Mouse (Mus musculus) ES-Bruce4 (cell line): ENCODE results near the gene Cfap126. TPM values are rescaled to one million over a fixed set of nuclear protein-coding genes. Genes with fewer than 3 reads are reported as not detected.
"Not testable (repeated sequence)": the region's sequence is repeated elsewhere in the genome, so short reads cannot be mapped to it uniquely, and the experiment has no call there.

Experiments
- H3K27ac ChIP-seq: 2 replicates; pipeline ENCODE4 v1.5.1; 2012; ENCODE audit warnings: low read length, inconsistent platforms; ENCODE audit not compliant: insufficient read depth
- H3K27me3 ChIP-seq: 2 replicates; pipeline ENCODE4 v1.6.1; 2012; ENCODE audit warnings: mild to moderate bottlenecking, low read length, inconsistent platforms; ENCODE audit not compliant: control insufficient read depth, poor library complexity, insufficient read depth, severe bottlenecking
- H3K36me3 ChIP-seq: 2 replicates; pipeline ENCODE4 v1.6.1; 2012; ENCODE audit warnings: inconsistent platforms, mild to moderate bottlenecking, low read length, moderate library complexity; ENCODE audit not compliant: control insufficient read depth, poor library complexity, insufficient read depth, severe bottlenecking
- H3K4me1 ChIP-seq: one replicate; pipeline ENCODE4 v1.8.1; 2011; ENCODE audit warnings: low read length; ENCODE audit not compliant: control insufficient read depth, insufficient read depth
- H3K4me3 ChIP-seq: 2 replicates; pipeline ENCODE4 v1.5.1; 2011; ENCODE audit warnings: low read depth, mild to moderate bottlenecking, low read length
- H3K9ac ChIP-seq: 2 replicates; pipeline ENCODE4 v1.6.1; 2012; ENCODE audit warnings: low read depth, mild to moderate bottlenecking, inconsistent platforms; ENCODE audit not compliant: poor library complexity, severe bottlenecking
- H3K9me3 ChIP-seq: replicated peaks from 2 replicates; pipeline ENCODE4 v1.6.1; 2012; ENCODE audit warnings: mild to moderate bottlenecking, low read length, inconsistent platforms; ENCODE audit not compliant: control insufficient read depth, poor library complexity, insufficient read depth, severe bottlenecking
- CTCF ChIP-seq: IDR thresholded peaks from one replicate; pipeline ENCODE4 v1.8.1; 2011; ENCODE audit warnings: low read depth, low read length
- EP300 ChIP-seq: IDR thresholded peaks from 2 replicates; pipeline ENCODE4 v1.6.1; 2011; ENCODE audit warnings: low read depth, low read length; ENCODE audit not compliant: insufficient read depth
- POLR2A ChIP-seq: IDR thresholded peaks from one replicate; pipeline ENCODE4 v1.8.1; 2011; ENCODE audit warnings: low read length; ENCODE audit not compliant: insufficient read depth
- polyA plus RNA-seq: library from polyadenylated mRNA; stranded (reverse); fragments of >200 nt; gene quantifications from 2 replicates; pipeline ENCODE4 v1.2.4, GENCODE M21; 2011; ENCODE audit warnings: low read depth; ENCODE audit not compliant: missing spikeins, insufficient read depth, insufficient read length

Gene Cfap126
- 6.4 and 7.5 TPM in 2 replicates for polyA plus RNA-seq

DNA sequence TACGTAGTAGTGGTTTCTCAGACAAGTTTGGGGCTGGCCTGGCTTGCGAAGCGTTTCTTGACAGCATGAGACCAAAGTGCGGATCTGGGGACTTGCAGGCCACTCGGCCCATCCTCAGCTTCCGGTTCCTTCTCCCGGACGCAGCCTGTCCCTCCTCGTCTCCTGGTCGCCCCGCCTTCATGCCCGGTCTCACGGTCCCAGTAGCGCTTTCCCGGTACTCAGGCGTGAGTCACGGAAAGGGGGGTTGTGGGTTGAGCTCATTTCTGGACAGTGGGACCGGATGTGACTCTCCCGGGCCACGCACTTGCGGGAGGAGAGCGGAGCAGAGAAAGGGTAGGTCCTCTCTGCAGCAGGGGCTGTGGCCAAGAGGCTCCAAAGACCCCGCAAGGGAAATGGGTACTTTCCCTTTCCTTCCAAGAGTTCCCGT lies at the start of gene Cfap126:
Gene Cfap126, plus strand, starts transcription at position 46 of the 427 bp plus-strand sequence.
- TF ChIP-seq CTCF (no peak), EP300 (0 out of 2 replicates have a peak, but pooled peaks have one; percentile 15), POLR2A (peak; percentile 46)
- no peaks in the 10 kb centered on the region for H3K27me3 ChIP-seq
- H3K4me1 ChIP-seq, result no peaks in the 10 kb centered on the region
- H3K27ac ChIP-seq, result peak within 1 kb of the TSS; percentile 73
- H3K9ac ChIP-seq, result peak within 1 kb of the TSS; percentile 64
- peak within 1 kb of the TSS; percentile 85 for H3K4me3 ChIP-seq
- H3K36me3 ChIP-seq, result no peaks in the 10 kb centered on the region
- H3K9me3 ChIP-seq, result no peaks in the 10 kb centered on the region

DNA sequence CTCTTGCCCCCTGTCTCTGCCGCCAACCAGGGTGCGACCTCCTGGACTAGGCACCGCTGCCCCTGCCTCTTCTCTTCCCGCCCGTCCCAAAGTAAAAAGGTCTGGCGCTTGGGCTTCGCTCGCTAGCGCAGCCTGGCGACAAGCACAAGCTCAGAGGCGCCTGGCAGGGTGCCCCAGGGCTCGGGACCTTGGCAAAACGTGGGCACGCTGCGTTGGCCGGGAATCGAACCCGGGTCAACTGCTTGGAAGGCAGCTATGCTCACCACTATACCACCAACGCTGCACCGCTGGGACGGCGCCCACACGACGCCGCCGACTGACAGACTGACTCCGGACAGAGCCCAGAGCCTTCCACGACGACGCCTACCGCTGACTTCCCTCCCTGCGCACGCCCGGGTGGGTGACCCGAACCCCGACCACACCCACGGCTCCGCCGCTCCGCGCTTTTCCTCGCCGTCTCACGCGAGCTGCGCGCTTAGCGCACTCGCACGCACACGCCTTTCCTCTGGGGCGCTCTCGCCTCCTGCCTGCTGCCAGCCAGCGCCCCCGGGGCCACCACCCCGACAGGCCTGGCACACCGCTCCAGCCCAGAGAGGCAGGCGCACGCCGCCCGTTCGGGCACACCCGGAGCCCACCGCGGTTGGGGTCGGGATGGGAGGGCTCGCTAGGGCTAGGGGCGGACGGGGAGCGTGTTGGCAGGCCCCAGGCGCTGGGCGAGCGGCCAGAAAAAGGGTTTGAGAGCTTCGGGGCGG lies 49.1 kb upstream of the Cfap126 start, which contains the start of gene Fcgr3:
Gene Fcgr3, minus strand, starts transcription at position 445 of the 752 bp plus-strand sequence.
- not testable (repeated sequence) for H3K4me1 ChIP-seq, H3K27ac ChIP-seq, H3K9me3 ChIP-seq, H3K36me3 ChIP-seq, H3K27me3 ChIP-seq
- peak within 1 kb of the TSS; percentile 42 for H3K9ac ChIP-seq
- H3K4me3 ChIP-seq, result peak within 1 kb of the TSS; percentile 61

DNA sequence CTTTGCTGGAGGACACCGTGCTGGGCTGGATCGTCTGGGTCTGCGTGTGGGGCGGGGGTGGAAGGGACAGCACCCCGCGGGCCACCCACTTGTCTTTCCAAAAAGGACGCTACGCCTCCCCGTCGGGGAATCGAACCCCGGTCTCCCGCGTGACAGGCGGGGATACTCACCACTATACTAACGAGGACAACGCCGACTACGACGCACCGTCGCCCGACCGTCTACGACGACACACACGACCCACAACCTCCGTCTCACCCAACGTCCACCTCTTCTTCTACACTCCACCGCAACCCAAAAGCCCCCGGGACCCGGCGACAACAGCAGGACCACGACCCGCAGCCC lies 48.5 kb upstream of the Cfap126 start:
- not testable (repeated sequence) for H3K4me1 ChIP-seq, H3K9ac ChIP-seq, H3K27me3 ChIP-seq, H3K36me3 ChIP-seq, H3K27ac ChIP-seq, H3K9me3 ChIP-seq
- peak overlapping the region; percentile 21 for H3K4me3 ChIP-seq

DNA sequence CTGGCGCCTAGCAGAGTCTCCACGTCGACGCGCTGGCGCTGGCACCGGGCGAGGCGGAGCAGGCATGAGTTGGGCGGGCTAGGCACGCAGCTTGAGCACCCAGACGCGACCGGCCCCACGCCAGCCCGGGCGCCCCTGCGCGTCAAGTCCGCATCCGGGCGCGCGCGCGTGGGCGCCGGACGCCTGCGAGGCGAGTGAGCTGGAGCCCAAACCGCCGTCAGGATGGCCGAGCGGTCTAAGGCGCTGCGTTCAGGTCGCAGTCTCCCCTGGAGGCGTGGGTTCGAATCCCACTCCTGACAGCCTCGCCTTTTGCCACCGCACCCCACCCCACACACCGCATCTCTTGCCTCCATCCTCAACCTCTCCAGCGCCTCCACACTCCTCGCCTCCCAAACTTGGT lies 48.0 kb upstream of the Cfap126 start:
- not testable (repeated sequence) for H3K36me3 ChIP-seq, H3K9me3 ChIP-seq, H3K9ac ChIP-seq, H3K4me1 ChIP-seq, H3K27me3 ChIP-seq, H3K27ac ChIP-seq
- 0 out of 2 replicates have a peak overlapping the region, but pooled peaks have one; percentile 1 for H3K4me3 ChIP-seq

DNA sequence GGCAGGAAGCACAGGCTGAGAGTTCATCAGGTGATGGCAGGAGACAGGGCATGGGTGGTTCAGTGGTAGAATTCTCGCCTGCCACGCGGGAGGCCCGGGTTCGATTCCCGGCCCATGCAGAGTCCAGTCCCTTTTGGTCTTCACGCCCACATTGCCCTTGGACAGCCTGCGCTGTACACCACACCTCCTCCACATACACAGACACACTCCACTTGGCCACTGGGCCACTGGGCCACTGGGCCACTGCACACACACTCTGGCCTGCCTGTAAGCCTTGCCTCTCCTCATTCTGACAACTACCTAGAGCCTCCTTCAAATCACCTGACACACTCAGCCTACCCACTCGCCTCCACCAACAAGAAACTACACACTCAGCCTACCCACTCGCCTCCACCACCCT lies 47.1 kb upstream of the Cfap126 start:
- H3K9me3 ChIP-seq, H3K4me1 ChIP-seq, H3K36me3 ChIP-seq, H3K27me3 ChIP-seq, H3K27ac ChIP-seq, H3K4me3 ChIP-seq, H3K9ac ChIP-seq: not testable (repeated sequence)

DNA sequence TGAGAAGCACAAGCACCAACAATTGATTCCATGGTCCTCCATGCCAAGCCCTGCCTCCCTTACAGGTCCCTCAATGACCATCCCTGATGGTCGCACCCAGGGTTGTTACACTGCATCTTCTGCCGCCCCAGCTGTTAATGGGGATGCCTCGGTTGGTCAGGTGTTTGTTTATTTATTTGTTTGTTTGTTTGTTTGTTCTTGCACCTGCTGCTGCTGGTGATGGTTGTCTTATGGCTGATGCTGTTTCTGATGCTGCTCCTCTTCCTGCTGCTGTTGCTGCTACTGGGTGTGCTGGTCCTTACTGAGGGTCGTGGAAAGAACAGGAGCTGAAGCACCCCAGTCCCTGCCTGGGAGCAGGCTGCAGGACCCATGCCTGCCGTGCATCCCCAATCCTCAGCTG lies 45.8 kb upstream of the Cfap126 start:
- not testable (repeated sequence) for H3K4me1 ChIP-seq, H3K4me3 ChIP-seq, H3K9ac ChIP-seq, H3K27ac ChIP-seq, H3K27me3 ChIP-seq, H3K9me3 ChIP-seq, H3K36me3 ChIP-seq

DNA sequence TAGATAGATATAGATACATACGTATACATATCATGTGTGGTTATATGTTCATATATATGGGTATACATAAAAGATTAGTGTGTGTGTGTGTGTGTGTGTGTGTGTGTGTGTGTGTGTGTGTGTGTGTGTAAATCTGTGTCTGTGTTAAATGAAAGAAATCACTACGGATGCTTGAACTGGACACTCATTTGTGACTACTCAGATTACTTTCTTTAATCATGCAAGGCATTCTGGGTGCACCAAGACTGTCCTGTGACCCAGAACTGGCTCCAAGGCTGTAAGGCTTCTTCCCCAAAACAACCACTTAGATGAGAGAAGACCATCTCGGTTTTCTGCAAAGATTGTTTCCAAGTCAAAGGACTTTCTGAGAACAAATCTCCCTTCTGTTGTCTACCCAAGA lies 44.2 kb upstream of the Cfap126 start:
- H3K9me3 ChIP-seq, H3K36me3 ChIP-seq, H3K4me1 ChIP-seq, H3K9ac ChIP-seq, H3K27ac ChIP-seq, H3K4me3 ChIP-seq, H3K27me3 ChIP-seq: not testable (repeated sequence)

DNA sequence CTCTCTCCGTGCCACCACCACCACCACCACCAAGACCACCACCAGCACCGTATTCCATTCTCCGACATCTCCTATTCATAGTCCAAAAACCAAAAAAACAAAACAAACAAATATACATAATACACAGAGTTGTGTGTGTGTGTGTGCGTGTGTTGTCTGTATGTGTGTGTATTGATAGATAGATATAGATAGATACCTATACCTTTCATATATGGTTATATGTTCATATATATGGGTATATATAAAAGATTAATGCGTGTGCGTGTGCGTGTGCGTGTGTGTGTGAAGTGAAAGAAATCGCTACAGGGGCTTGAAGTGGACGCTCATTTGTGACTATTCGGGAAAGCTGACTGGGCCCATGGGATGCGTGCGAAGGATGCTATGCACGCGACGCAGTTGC lies 42.8 kb upstream of the Cfap126 start:
- not testable (repeated sequence) for H3K9me3 ChIP-seq, H3K27me3 ChIP-seq, H3K36me3 ChIP-seq, H3K4me3 ChIP-seq, H3K4me1 ChIP-seq, H3K27ac ChIP-seq, H3K9ac ChIP-seq

DNA sequence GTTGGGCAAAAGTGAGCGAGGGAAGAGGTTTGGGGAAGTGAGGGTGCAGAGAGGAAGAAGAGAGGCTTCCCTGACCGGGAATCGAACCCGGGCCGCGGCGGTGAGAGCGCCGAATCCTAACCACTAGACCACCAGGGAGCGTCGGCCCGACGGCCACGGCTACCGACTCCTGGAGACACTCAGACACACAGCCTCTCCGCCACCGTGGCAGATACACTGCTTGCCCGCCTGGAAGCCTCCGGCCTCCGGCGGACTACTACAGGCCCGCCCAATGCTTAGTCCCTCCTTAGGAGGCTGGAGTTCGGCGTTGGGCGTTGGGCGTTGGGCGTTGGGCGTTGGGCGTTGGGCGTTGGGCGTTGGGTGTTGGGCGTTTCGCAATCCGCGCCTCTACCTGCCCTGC lies 42.0 kb upstream of the Cfap126 start:
- not testable (repeated sequence) for H3K4me1 ChIP-seq, H3K9ac ChIP-seq, H3K27me3 ChIP-seq, H3K9me3 ChIP-seq, H3K27ac ChIP-seq, H3K36me3 ChIP-seq
- H3K4me3 ChIP-seq, result peak overlapping the region; percentile 20; the same call in 1 of the 2 replicates
